Mouse (Mus musculus) heart, embryonic 16.5 days (tissue): ENCODE results near the gene Fat3. TPM values are rescaled to one million over a fixed set of nuclear protein-coding genes. Genes with fewer than 3 reads are reported as not detected.

Experiments
- ATAC-seq: fragments of 200-750 bp; cut with Nextera tagmentation; replicated peaks from 2 replicates; pipeline ENCODE4 v1.8.0; 2017; ENCODE audit warnings: moderate number of reproducible peaks; ENCODE audit not compliant: insufficient read depth, low FRiP score; ENCODE audit errors: extremely low read depth
- H3K27ac ChIP-seq: fragments of 300-500 bp; sonication (generic); 2 replicates; pipeline ENCODE4 v1.5.1; 2014; ENCODE audit warnings: mild to moderate bottlenecking, low read length, control low read depth, moderate library complexity
- H3K27me3 ChIP-seq: fragments of 300-500 bp; sonication (generic); 2 replicates; pipeline ENCODE4 v1.6.1; 2014; ENCODE audit warnings: low read length, mixed read lengths; ENCODE audit not compliant: control insufficient read depth, insufficient read depth
- H3K36me3 ChIP-seq: fragments of 300-500 bp; sonication (generic); 2 replicates; pipeline ENCODE4 v1.6.1; 2014; ENCODE audit not compliant: control insufficient read depth, insufficient read depth
- H3K4me1 ChIP-seq: fragments of 300-500 bp; sonication (generic); 2 replicates; pipeline ENCODE4 v1.6.1; 2014; ENCODE audit warnings: low read length, mixed read lengths; ENCODE audit not compliant: control insufficient read depth, insufficient read depth
- H3K4me2 ChIP-seq: fragments of 300-500 bp; sonication (generic); 2 replicates; pipeline ENCODE4 v1.6.1; 2014; ENCODE audit warnings: low read depth, mild to moderate bottlenecking, control low read depth, low read length
- H3K4me3 ChIP-seq: fragments of 300-500 bp; sonication (generic); 2 replicates; pipeline ENCODE4 v1.5.1; 2014; ENCODE audit warnings: mild to moderate bottlenecking, control low read depth, low read length
- H3K9ac ChIP-seq: fragments of 300-500 bp; sonication (generic); 2 replicates; pipeline ENCODE4 v1.6.1; 2014; ENCODE audit warnings: low read length, control low read depth
- H3K9me3 ChIP-seq: fragments of 300-500 bp; sonication (generic); replicated peaks from 2 replicates; pipeline ENCODE4 v1.6.1; 2016; ENCODE audit warnings: low read length; ENCODE audit not compliant: control insufficient read depth
- WGBS: fragments of 180-500 bp; shearing (Covaris S2); extraction: QIAGEN DNeasy Blood & Tissue Kit; methylation state at CpG from one replicate; pipeline ENCODE4 v1.1.7; 2014; 5-methylcytosine and 5-hydroxymethylcytosine counted together
- polyA plus RNA-seq: library from polyadenylated mRNA; unstranded; fragments of >200 nt; fragmentation: Nextera tagmentation; extraction: Ambion mirVana; gene quantifications from 2 replicates; pipeline ENCODE4 v1.2.1, GENCODE M21; 2015

Gene Fat3
- polyA plus RNA-seq, 1 experiment from 2014 or later = 0.76 TPM

DNA sequence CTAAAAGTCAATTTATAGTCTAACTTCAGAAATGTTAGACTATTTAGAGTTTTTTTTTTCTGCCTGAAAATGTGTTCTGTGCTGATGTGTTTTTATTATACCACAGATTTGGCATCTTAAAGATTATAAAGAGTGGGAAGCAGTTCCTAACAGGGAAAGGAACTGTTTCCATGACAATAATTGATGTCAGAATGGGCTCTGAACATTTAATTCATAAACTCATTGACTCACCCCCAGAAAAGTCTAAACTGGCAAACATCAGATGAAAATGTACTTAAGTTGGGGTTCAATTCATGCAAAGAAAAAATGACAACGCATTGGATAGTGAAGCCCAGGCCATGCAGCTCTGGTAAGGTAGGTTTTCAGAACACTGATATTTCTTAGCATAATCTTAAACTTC lies 193.3 kb downstream of the Fat3 start:
- no peak overlapping the region for H3K9ac ChIP-seq
- peaks cover 13% of the 10 kb centered on the region for H3K4me1 ChIP-seq
- ATAC-seq = no peak

DNA sequence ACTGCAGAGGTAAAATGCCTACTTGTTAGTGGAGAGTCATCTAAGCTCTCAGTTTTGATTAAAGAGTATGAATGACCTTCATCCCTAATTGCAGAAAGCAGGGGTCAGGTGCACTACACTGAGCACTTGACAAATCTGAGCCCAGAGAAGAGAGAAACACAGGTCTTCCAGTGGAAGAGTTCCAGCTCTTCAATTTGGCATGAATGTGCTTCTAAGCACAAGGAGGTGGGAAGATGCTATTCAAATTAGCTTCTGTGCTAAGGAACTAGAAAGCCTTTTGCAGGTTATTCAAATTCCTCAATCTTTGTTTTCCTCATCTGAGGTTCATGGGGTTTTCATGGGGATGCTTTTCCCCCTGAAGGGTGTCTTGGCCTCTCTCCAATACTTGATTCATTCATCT lies 194.9 kb downstream of the Fat3 start:
- no peaks in the 10 kb centered on the region for H3K9me3 ChIP-seq
- no peak overlapping the region for H3K4me2 ChIP-seq
- no peak for ATAC-seq
- peaks cover 19% of the 10 kb centered on the region for H3K4me1 ChIP-seq
- no peaks in the 10 kb centered on the region for H3K36me3 ChIP-seq
- H3K9ac ChIP-seq = no peak overlapping the region
- no peak overlapping the region for H3K27ac ChIP-seq
- H3K27me3 ChIP-seq = no peaks in the 10 kb centered on the region
- H3K4me3 ChIP-seq = no peak overlapping the region

More for the DNA sequence above, 193.3 kb downstream of the Fat3 start:
- Histone ChIP-seq H3K4me3 (no peak overlapping the region), H3K27ac (no peak overlapping the region), H3K27me3 (no peaks in the 10 kb centered on the region), H3K4me2 (no peak overlapping the region), H3K9me3 (no peaks in the 10 kb centered on the region), H3K36me3 (no peaks in the 10 kb centered on the region)
- WGBS = 92% methylated on average over 1 of the region's 1 CpGs

DNA sequence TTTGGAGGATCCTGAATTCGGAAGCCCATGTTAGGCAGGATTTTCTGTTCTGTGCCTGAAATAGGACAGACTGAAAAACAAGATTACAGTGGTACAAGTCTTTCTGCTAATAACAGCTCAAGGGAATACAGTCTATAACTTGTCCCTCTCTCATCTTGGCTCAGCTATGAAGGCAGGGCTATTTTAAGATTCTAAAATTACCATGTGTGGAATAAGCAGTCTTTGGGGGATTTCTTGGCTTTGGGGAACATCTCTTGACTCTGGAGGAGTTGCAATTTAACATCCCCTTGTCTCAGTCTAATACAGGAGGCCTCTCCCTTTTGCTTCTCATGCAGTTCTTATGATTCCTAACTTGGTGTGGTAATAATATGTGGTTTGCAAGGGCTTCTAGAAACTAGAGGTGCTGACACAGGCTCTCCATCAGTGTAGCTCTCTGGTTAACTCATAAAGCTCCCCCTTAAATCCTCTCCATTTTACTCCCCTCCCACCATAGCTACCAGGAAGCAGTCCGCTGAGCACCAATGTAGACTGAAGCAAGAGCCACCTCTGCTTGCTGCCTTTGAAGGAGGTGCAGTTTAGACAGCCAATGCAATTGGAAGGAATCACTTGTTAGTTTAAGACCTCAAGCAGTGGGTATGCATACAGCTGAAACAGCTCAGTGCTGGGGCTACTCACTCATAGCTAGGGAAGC lies 195.5 kb downstream of the Fat3 start:
- Histone ChIP-seq H3K36me3 (no peaks in the 10 kb centered on the region), H3K9ac (no peak overlapping the region), H3K4me1 (peaks cover 19% of the 10 kb centered on the region), H3K27me3 (no peaks in the 10 kb centered on the region), H3K9me3 (no peaks in the 10 kb centered on the region), H3K4me2 (no peak overlapping the region), H3K4me3 (no peak overlapping the region), H3K27ac (no peak overlapping the region)
- WGBS = 74% methylated on average over 2 of the region's 2 CpGs
- no peak for ATAC-seq

DNA sequence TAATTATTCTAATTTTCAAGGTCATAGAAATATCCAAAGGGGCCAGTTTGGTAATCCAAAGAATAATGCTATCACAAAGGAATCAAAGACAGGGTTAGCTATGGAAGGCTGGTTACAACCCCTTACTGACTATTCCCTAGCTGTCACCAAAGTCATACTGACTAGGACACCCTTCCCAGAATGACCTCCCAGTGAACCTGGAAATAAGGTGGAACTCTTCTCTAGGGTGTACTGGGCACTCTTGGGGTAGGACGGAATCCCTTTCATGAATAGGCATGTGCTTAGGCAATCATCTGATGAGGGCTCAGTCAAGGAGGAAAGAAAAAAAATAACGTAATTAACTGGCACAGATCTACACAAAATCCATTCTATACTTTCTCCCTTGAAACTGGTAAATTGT lies 196.1 kb downstream of the Fat3 start:
- ATAC-seq = no peak
- Histone ChIP-seq H3K4me2 (no peak overlapping the region), H3K4me1 (peaks cover 19% of the 10 kb centered on the region), H3K27me3 (no peaks in the 10 kb centered on the region), H3K9ac (no peak overlapping the region), H3K36me3 (no peaks in the 10 kb centered on the region), H3K27ac (no peak overlapping the region), H3K9me3 (no peaks in the 10 kb centered on the region), H3K4me3 (no peak overlapping the region)
- 58% methylated on average over 2 of the region's 2 CpGs for WGBS

DNA sequence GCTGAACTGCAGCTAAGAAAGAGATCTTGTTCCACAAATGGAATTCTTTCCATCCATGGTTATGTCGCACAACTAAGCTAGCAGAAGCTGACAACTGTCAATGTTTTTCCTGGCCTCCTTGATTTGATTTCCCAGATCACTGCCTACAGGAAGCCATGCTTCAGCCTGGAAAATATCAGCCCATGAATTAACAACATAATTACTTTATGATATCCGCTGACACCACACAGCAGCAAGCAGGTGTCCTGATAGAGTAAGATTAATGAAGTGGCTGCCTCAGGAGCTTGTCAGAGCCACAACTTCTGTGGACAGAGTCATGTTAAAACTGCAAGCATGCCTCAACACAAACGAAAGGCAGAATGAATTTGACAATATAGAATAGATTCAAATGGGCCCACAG lies 198.6 kb downstream of the Fat3 start:
- no peak overlapping the region; the same call in 1 of the 2 replicates for H3K27ac ChIP-seq
- H3K9ac ChIP-seq = no peak overlapping the region
- H3K4me1 ChIP-seq = peaks cover 19% of the 10 kb centered on the region
- WGBS = 17% methylated on average over 3 of the region's 3 CpGs
- no peaks in the 10 kb centered on the region for H3K27me3 ChIP-seq
- H3K4me2 ChIP-seq = no peak overlapping the region
- H3K36me3 ChIP-seq = no peaks in the 10 kb centered on the region
- no peak overlapping the region for H3K4me3 ChIP-seq
- no peaks in the 10 kb centered on the region for H3K9me3 ChIP-seq
- ATAC-seq = no peak

DNA sequence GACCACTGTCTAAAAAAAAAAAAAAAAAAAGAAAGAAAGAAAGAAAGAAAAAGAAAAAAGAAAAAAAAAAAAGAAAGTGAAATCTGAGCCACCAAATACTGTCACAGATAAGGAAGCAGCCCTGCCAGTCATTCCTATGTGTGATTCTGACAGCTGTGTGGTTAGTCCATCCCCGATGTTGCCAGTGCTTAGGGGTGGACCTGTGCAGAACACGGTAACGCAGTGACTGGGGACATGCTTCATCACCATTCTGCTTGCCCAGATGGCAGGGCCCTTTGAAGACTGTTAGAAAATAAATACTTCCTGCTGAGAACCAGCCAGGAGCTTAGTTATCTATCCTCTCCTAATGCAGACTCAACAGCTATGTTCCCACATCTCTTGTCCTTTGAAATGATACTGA lies 203.2 kb downstream of the Fat3 start:
- no peak overlapping the region for H3K27ac ChIP-seq

DNA sequence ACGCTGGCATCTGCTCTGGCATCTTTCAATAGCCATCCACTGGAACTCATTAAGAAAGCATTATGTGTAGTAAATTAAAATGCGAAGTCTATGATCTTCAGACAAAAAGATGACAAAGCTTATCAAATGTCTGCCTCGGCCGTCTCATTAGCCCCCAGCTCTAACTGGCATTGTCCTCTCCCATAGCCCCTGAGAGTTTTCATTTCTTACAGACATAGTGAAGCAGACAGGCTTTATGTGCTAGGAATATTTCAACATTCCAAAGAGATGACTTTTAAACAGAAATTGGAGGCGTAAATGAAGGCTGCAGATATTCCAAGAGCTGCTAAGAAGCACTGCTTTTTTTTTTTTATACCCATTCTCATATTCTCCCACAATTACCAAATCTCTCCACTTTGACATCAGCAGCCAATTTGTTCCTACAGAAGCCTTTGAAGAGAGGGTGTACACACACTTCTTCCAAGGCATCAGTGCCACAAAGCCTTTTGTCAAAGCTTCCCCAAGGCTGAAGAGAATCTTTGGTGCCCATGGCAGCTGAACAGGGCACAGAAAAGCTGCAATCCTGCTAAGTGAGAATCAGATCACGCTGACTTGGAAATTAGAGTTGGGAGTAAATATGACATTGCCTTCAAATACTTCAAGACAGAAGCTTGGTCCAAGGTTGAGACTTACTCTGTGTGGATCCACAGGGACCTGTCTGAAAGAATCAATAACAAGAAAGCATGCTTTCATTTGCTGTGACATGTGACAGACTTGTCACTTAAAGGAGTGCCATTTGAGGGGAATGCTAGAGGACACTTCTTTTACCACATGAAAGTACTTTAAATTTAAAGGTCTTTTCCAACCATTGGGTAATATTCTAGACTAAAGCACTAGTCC lies 206.9 kb downstream of the Fat3 start:
- ATAC-seq = no peak
- no peaks in the 10 kb centered on the region for H3K27me3 ChIP-seq
- H3K4me1 ChIP-seq = no peaks in the 10 kb centered on the region
- no peak overlapping the region for H3K9ac ChIP-seq
- H3K4me2 ChIP-seq = no peak overlapping the region
- WGBS = 81% methylated on average over 6 of the region's 6 CpGs
- H3K36me3 ChIP-seq = no peaks in the 10 kb centered on the region
- H3K4me3 ChIP-seq = no peak overlapping the region
- no peaks in the 10 kb centered on the region for H3K9me3 ChIP-seq
- no peak overlapping the region for H3K27ac ChIP-seq

More for the DNA sequence above, 203.2 kb downstream of the Fat3 start:
- Histone ChIP-seq H3K9me3 (no peaks in the 10 kb centered on the region), H3K27me3 (no peaks in the 10 kb centered on the region), H3K9ac (no peak overlapping the region), H3K36me3 (no peaks in the 10 kb centered on the region), H3K4me3 (no peak overlapping the region), H3K4me1 (peaks cover 6% of the 10 kb centered on the region), H3K4me2 (no peak overlapping the region)
- WGBS = 38% methylated on average over 3 of the region's 3 CpGs
- no peak for ATAC-seq

DNA sequence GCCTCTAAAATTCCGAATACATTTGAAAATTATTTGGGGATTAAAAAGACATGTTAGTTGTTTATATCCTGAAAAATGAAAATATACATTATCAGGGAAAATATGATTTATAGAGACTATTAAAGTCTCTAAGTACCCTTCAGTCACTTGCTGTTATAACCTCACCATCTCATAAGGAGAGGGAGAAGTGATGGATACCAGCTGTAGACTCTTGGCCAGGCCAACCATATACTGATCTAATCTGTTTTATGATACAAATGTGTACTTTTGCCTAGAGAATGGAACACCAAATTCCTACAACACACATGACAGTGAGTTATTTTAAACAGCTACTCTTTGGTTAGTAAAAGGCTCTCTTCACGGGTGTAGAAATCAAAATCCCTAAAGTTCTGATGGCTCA lies 208.6 kb downstream of the Fat3 start:
- Histone ChIP-seq H3K9me3 (no peaks in the 10 kb centered on the region), H3K9ac (no peak overlapping the region), H3K4me2 (no peak overlapping the region), H3K4me1 (no peaks in the 10 kb centered on the region), H3K27ac (no peak overlapping the region), H3K4me3 (no peak overlapping the region), H3K36me3 (no peaks in the 10 kb centered on the region), H3K27me3 (no peaks in the 10 kb centered on the region)
- WGBS = 66% methylated on average over 2 of the region's 2 CpGs
- ATAC-seq = no peak

DNA sequence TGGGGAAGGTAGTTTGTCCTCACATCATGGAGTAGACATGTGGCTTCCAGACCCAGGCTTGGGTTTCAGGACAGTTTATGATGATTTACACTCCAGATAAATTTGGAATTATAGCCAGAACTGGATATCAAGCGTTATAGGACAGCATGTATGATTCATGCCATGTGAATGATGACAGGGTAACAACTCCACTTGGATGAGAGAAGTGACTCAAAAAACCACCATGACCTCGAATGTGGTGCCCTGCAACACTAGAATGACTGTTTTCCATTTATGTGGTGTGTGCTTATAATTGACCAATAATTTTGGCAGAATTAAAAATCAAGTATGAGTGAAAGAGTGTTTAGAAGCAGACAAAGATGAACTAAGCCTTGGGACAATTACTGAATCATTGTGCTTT lies 210.2 kb downstream of the Fat3 start:
- H3K27ac ChIP-seq = no peak overlapping the region
- H3K4me1 ChIP-seq = no peaks in the 10 kb centered on the region
- no peak overlapping the region for H3K4me2 ChIP-seq
- no peaks in the 10 kb centered on the region for H3K36me3 ChIP-seq
- H3K9me3 ChIP-seq = no peaks in the 10 kb centered on the region
- H3K9ac ChIP-seq = no peak overlapping the region
- no peaks in the 10 kb centered on the region for H3K27me3 ChIP-seq
- no peak overlapping the region for H3K4me3 ChIP-seq
- 79% methylated on average over 2 of the region's 2 CpGs for WGBS
- no peak for ATAC-seq
